Mouse (Mus musculus) liver, adult 2 months (tissue): ENCODE results near the gene Ccr10.

Experiments used
- CTCF ChIP-seq: fragments of 200-500 bp; IDR thresholded peaks from 2 replicates; pipeline ENCODE4 v1.5.1; 2011; ENCODE audit warnings: low read depth, low read length, control low read depth
- POLR2A ChIP-seq: fragments of 200-500 bp; IDR thresholded peaks from 2 replicates; pipeline ENCODE4 v1.6.1; 2011; ENCODE audit warnings: low read length, control low read depth; ENCODE audit not compliant: insufficient read depth; ENCODE audit errors: extremely low read depth

DNA sequence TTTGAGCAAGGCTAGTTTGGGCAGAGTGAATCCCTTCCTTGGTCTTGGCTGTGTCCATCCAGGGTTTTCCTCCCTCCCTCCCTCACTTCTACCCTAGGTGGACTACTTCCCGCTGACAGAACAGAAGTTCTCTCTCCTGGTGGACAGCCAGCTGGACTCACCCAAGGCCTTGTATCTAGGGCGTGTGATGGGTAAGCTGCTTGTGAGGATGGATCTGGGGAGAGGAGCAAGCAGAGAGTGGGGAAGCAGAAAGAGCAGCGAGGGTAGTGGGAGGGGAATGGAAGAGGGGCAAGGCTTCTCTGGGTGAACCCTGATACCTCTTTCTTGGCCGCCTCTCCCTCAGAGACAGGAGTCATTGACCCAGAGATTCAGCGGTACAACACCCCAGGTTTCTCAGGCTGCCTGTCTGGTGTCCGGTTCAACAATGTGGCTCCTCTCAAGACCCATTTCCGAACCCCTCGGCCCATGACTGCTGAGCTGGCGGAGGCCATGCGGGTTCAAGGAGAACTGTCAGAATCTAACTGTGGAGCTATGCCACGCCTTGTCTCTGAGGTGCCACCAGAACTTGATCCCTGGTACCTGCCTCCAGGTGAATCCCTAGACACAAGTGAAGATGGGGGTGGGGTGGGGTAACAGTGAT lies 13.0 kb upstream of the Ccr10 start:
- TF ChIP-seq CTCF (no peak), POLR2A (no peak)
